Mouse (Mus musculus) 3134 (cell line): Measurements from ENCODE around the gene Mllt11.

Source experiments
- DNase-seq: peaks from one replicate; pipeline ENCODE4 v3.0.0-alpha.2; 2011; ENCODE audit warnings: low spot score; ENCODE audit not compliant: insufficient read length; ENCODE audit errors: extremely low read depth

Gene Mllt11

GRCm38 (mm10) chr3:95218466-95219137, 13.4 kb downstream of the Mllt11 start:
- peak; percentile 53 for DNase-seq

- DNase-seq: peak; percentile 94
Observed at GRCm38 (mm10) chr3:95217255-95218134, 14.5 kb downstream of the Mllt11 start, which contains the start of gene Gabpb2. Gene Gabpb2 (minus strand): TSS chr3:95217916.

- DNase-seq: no peak
Observed at GRCm38 (mm10) chr3:95216655-95217254, 15.2 kb downstream of the Mllt11 start.

- no peak for DNase-seq
Observed at GRCm38 (mm10) chr3:95213609-95213975, 18.4 kb downstream of the Mllt11 start.

- peak; percentile 38 for DNase-seq
Observed at GRCm38 (mm10) chr3:95212889-95213608, 18.9 kb downstream of the Mllt11 start.

GRCm38 (mm10) chr3:95210585-95210984, 21.4 kb downstream of the Mllt11 start:
- no peak for DNase-seq

GRCm38 (mm10) chr3:95208286-95208685, 23.7 kb downstream of the Mllt11 start:
- no peak for DNase-seq

GRCm38 (mm10) chr3:95203880-95204279, 28.1 kb downstream of the Mllt11 start:
- no peak for DNase-seq

- no peak for DNase-seq
Observed at GRCm38 (mm10) chr3:95200562-95200961, 31.4 kb downstream of the Mllt11 start.

- no peak for DNase-seq
Observed at GRCm38 (mm10) chr3:95200132-95200531, 31.8 kb downstream of the Mllt11 start.

- DNase-seq: no peak
Observed at GRCm38 (mm10) chr3:95199101-95199500, 32.9 kb downstream of the Mllt11 start.

GRCm38 (mm10) chr3:95195772-95196171, 36.2 kb downstream of the Mllt11 start:
- DNase-seq: no peak

- DNase-seq: peak; percentile 62
Observed at GRCm38 (mm10) chr3:95194721-95195135, 37.2 kb downstream of the Mllt11 start.

GRCm38 (mm10) chr3:95186888-95187287, 45.1 kb downstream of the Mllt11 start:
- DNase-seq: no peak

- no peak for DNase-seq
Observed at GRCm38 (mm10) chr3:95186100-95186499, 45.9 kb downstream of the Mllt11 start.

- DNase-seq: no peak
Observed at GRCm38 (mm10) chr3:95184796-95185577, 47.0 kb downstream of the Mllt11 start.

- no peak for DNase-seq
Observed at GRCm38 (mm10) chr3:95181841-95182240, 50.1 kb downstream of the Mllt11 start.

- DNase-seq: no peak
Observed at GRCm38 (mm10) chr3:95179890-95180289, 52.1 kb downstream of the Mllt11 start.

- DNase-seq: no peak
Observed at GRCm38 (mm10) chr3:95178948-95179347, 53.0 kb downstream of the Mllt11 start.

GRCm38 (mm10) chr3:95177583-95177982, 54.4 kb downstream of the Mllt11 start:
- DNase-seq: no peak
